8 mouse cellular contexts compared by ENCODE assay signal in genomic region chr17:12372021-12372420, GRCm38 (mm10). TPM values are rescaled to one million over a fixed set of nuclear protein-coding genes. Genes with fewer than 3 reads are reported as not detected.
DNase-seq lines count a peak whose midpoint lies in the region; ATAC-seq lines count a peak whose summit lies in the region.

No protein-coding gene starts in this region.

- no peaks in the 10 kb centered on the region for H3K27me3 ChIP-seq in hindbrain, embryonic 11.5 days (ENCODE audit: control insufficient read depth, insufficient read depth, low read length)

- ATAC-seq in hindbrain, embryonic 11.5 days (ENCODE audit: low FRiP score), result peak; percentile 44; the same call in 1 of the 2 replicates

- no peaks in the 10 kb centered on the region for H3K4me1 ChIP-seq in hindbrain, embryonic 11.5 days (replicated peaks; ENCODE audit: control insufficient read depth, insufficient read depth, low read length)

- DNase-seq in R1 (ENCODE audit: low read depth, low spot score), result peak; percentile 81
- peak; percentile 63 for DNase-seq in cerebellum, adult 9-11 months
- DNase-seq in frontal cortex, adult 2 months (ENCODE audit: extremely low spot score in 1 of 2, low spot score in 1 of 2), result peak; percentile 14 to 74
- peak; percentile 82 for DNase-seq in hindbrain, embryonic 11.5 days (ENCODE audit: low spot score)
- peak; percentile 39 for DNase-seq in left cerebral cortex, adult 11 months (ENCODE audit: low spot score)
- DNase-seq in right cerebral cortex, adult 2 months (ENCODE audit: low spot score in 2 of 2), result peak; percentile 67 to 71
- DNase-seq in yolk sac, embryonic 10.5 days (ENCODE audit: low spot score), result peak; percentile 59

- no peaks in the 10 kb centered on the region for H3K79me2 ChIP-seq in macrophage (ENCODE audit: inconsistent target)

- no peak overlapping the region for H3K4me2 ChIP-seq in hindbrain, embryonic 11.5 days (replicated peaks; ENCODE audit: low read depth, low read length)

- H3K36me3 ChIP-seq in hindbrain, embryonic 11.5 days (ENCODE audit: control insufficient read depth, insufficient read depth, low read length), result no peaks in the 10 kb centered on the region
- no peaks in the 10 kb centered on the region for H3K36me3 ChIP-seq in macrophage (ENCODE audit: inconsistent target)

- no peak overlapping the region for H3K27ac ChIP-seq in hindbrain, embryonic 11.5 days (ENCODE audit: low read depth, low read length)
- H3K27ac ChIP-seq in macrophage, result no peak overlapping the region

- WGBS in hindbrain, embryonic 11.5 days, result 29% methylated on average over 4 of the region's 4 CpGs
- WGBS in macrophage (ENCODE audit: missing documents), result 0% methylated on average over 4 of the region's 4 CpGs

- no peak overlapping the region for H3K9ac ChIP-seq in hindbrain, embryonic 11.5 days (ENCODE audit: low read depth, low read length)

- H3K9me3 ChIP-seq in hindbrain, embryonic 11.5 days (ENCODE audit: control insufficient read depth, low read length), result no peaks in the 10 kb centered on the region

- H3K4me3 ChIP-seq in hindbrain, embryonic 11.5 days (ENCODE audit: low read depth, low read length), result no peak overlapping the region
- peak overlapping the region; percentile 5; the same call in 1 of the 2 replicates for H3K4me3 ChIP-seq in macrophage (ENCODE audit: inconsistent target)

RNA-seq across cellular contexts. Expression of gene Plg, which starts 6.4 kb away (rescaled TPM):
- 0.11 and 0.24 TPM in 2 replicates for polyA plus RNA-seq in frontal cortex, adult 2 months (2012; rRNA removed)
- not detected in 2 replicates for polyA plus RNA-seq in hindbrain, embryonic 11.5 days (2014; fragmentation: Nextera tagmentation; extraction: Ambion mirVana)
- not detected for total RNA-seq in macrophage (2018; cell fraction: chromatin; rRNA removed)
- not detected for total RNA-seq in macrophage (2018; cell fraction: cytosol; rRNA removed)
- total RNA-seq in macrophage (2018; cell fraction: nucleus; rRNA removed), result not detected
- polyA plus RNA-seq in macrophage (2018), result not detected in 3 replicates

RNA-seq across cellular contexts. Expression of gene Map3k4, which starts 53.4 kb away (rescaled TPM):
- 25.7 and 29.0 TPM in 2 replicates for polyA plus RNA-seq in frontal cortex, adult 2 months (2012; rRNA removed)
- polyA plus RNA-seq in hindbrain, embryonic 11.5 days (2014; fragmentation: Nextera tagmentation; extraction: Ambion mirVana), result 45.8 and 62.3 TPM in 2 replicates
- total RNA-seq in macrophage (2018; cell fraction: chromatin; rRNA removed), result 10 to 100 TPM in 21 of 26 experiments, 1 to 10 TPM in 5; 5.0 to 70.6 (median 40.3) TPM
- 10 to 100 TPM in 17 of 26 experiments, 1 to 10 TPM in 9; 4.9 to 17.6 (median 11.3) TPM for total RNA-seq in macrophage (2018; cell fraction: cytosol; rRNA removed)
- total RNA-seq in macrophage (2018; cell fraction: nucleus; rRNA removed), result 10 to 100 TPM in 19 of 26 experiments, 1 to 10 TPM in 7; 5.2 to 43.3 (median 22.5) TPM
- 7.7 to 10.4 TPM (median 9.6 TPM) in 3 replicates for polyA plus RNA-seq in macrophage (2018)
